Mouse (Mus musculus): ENCODE data around the gene Ipo7. TPM values are rescaled to one million over a fixed set of nuclear protein-coding genes. Genes with fewer than 3 reads are reported as not detected.

The Ipo7 gene
- polyA plus RNA-seq, 1 experiment from 2014 or later, result 35.8 TPM

- no peaks in the 10 kb centered on the region for H3K9me3 ChIP-seq (replicated peaks)
- H3K4me3 ChIP-seq, result no peak overlapping the region
- peaks cover 19% of the 10 kb centered on the region for H3K27me3 ChIP-seq (replicated peaks)
- H3K27ac ChIP-seq, result no peak overlapping the region
- no peaks in the 10 kb centered on the region for H3K36me3 ChIP-seq
- H3K4me2 ChIP-seq, result no peak overlapping the region
- 71% methylated on average over 4 of the region's 4 CpGs for WGBS (ENCODE audit: insufficient replicate concordance)
- no peak overlapping the region for H3K9ac ChIP-seq
- H3K4me1 ChIP-seq, result peaks cover 6% of the 10 kb centered on the region
- ATAC-seq, result no peak
Observed at GRCm38 (mm10) chr7:109998388-109998787, 19.7 kb upstream of the Ipo7 start.

- no peak overlapping the region for H3K9ac ChIP-seq
- H3K4me1 ChIP-seq, result peaks cover 6% of the 10 kb centered on the region
- no peak for ATAC-seq
Observed at GRCm38 (mm10) chr7:110002092-110002491, 16.0 kb upstream of the Ipo7 start.

GRCm38 (mm10) chr7:110002968-110003367 lies 15.1 kb upstream of the Ipo7 start:
- peak; percentile 47; the same call in 1 of the 2 replicates for ATAC-seq
- Histone ChIP-seq H3K4me1 (peaks cover 6% of the 10 kb centered on the region), H3K4me2 (peak overlapping the region; percentile 42), H3K9ac (no peak overlapping the region), H3K27ac (no peak overlapping the region), H3K9me3 (replicated peaks) (no peaks in the 10 kb centered on the region), H3K27me3 (replicated peaks) (peaks cover 27% of the 10 kb centered on the region), H3K4me3 (no peak overlapping the region), H3K36me3 (no peaks in the 10 kb centered on the region)
- 10% methylated on average over 20 of the region's 20 CpGs for WGBS (ENCODE audit: insufficient replicate concordance)

More at GRCm38 (mm10) chr7:110002092-110002491, 16.0 kb upstream of the Ipo7 start:
- Histone ChIP-seq H3K27me3 (replicated peaks) (peaks cover 27% of the 10 kb centered on the region), H3K9me3 (replicated peaks) (no peaks in the 10 kb centered on the region), H3K4me3 (no peak overlapping the region), H3K36me3 (no peaks in the 10 kb centered on the region), H3K27ac (no peak overlapping the region), H3K4me2 (no peak overlapping the region)

- no peak overlapping the region for H3K4me2 ChIP-seq
Observed at GRCm38 (mm10) chr7:110005976-110006375, 12.1 kb upstream of the Ipo7 start.

GRCm38 (mm10) chr7:110006471-110007195 lies 11.4 kb upstream of the Ipo7 start:
- 53% methylated on average over 5 of the region's 5 CpGs for WGBS (ENCODE audit: insufficient replicate concordance)
- Histone ChIP-seq H3K27ac (no peak overlapping the region), H3K4me1 (peaks cover 15% of the 10 kb centered on the region), H3K9ac (no peak overlapping the region), H3K36me3 (no peaks in the 10 kb centered on the region), H3K27me3 (replicated peaks) (peaks cover 24% of the 10 kb centered on the region), H3K9me3 (replicated peaks) (no peaks in the 10 kb centered on the region), H3K4me3 (no peak overlapping the region), H3K4me2 (no peak overlapping the region)
- ATAC-seq, result no peak

More at GRCm38 (mm10) chr7:110005976-110006375, 12.1 kb upstream of the Ipo7 start:
- Histone ChIP-seq H3K9me3 (replicated peaks) (no peaks in the 10 kb centered on the region), H3K4me1 (peaks cover 15% of the 10 kb centered on the region), H3K36me3 (no peaks in the 10 kb centered on the region), H3K27ac (no peak overlapping the region), H3K4me3 (no peak overlapping the region), H3K27me3 (replicated peaks) (peaks cover 27% of the 10 kb centered on the region), H3K9ac (no peak overlapping the region)
- ATAC-seq, result no peak

GRCm38 (mm10) chr7:110008513-110008912 lies 9.6 kb upstream of the Ipo7 start:
- Histone ChIP-seq H3K4me1 (peaks cover 10% of the 10 kb centered on the region), H3K36me3 (no peaks in the 10 kb centered on the region), H3K27ac (no peak overlapping the region), H3K27me3 (replicated peaks) (peaks cover 6% of the 10 kb centered on the region), H3K4me3 (no peak overlapping the region), H3K9me3 (replicated peaks) (no peaks in the 10 kb centered on the region), H3K9ac (no peak overlapping the region), H3K4me2 (no peak overlapping the region)
- WGBS (ENCODE audit: insufficient replicate concordance), result 25% methylated on average over 1 of the region's 1 CpGs
- ATAC-seq, result no peak

- WGBS (ENCODE audit: insufficient replicate concordance), result 83% methylated on average over 6 of the region's 6 CpGs
- Histone ChIP-seq H3K9me3 (replicated peaks) (no peaks in the 10 kb centered on the region), H3K9ac (no peak overlapping the region), H3K4me1 (peaks cover 10% of the 10 kb centered on the region), H3K27ac (no peak overlapping the region), H3K4me3 (no peak overlapping the region), H3K27me3 (replicated peaks) (peaks cover 6% of the 10 kb centered on the region), H3K36me3 (no peaks in the 10 kb centered on the region), H3K4me2 (no peak overlapping the region)
- no peak for ATAC-seq
Observed at GRCm38 (mm10) chr7:110009084-110009483, 9.0 kb upstream of the Ipo7 start.

GRCm38 (mm10) chr7:110011417-110011816 lies 6.7 kb upstream of the Ipo7 start:
- WGBS (ENCODE audit: insufficient replicate concordance), result 35% methylated on average over 1 of the region's 1 CpGs
- no peak overlapping the region for H3K27ac ChIP-seq
- peaks cover 10% of the 10 kb centered on the region for H3K4me1 ChIP-seq
- H3K36me3 ChIP-seq, result no peaks in the 10 kb centered on the region
- no peak overlapping the region for H3K4me3 ChIP-seq
- no peak for ATAC-seq
- H3K9ac ChIP-seq, result no peak overlapping the region
- H3K27me3 ChIP-seq (replicated peaks), result no peaks in the 10 kb centered on the region
- H3K9me3 ChIP-seq (replicated peaks), result no peaks in the 10 kb centered on the region
- no peak overlapping the region for H3K4me2 ChIP-seq

GRCm38 (mm10) chr7:110014272-110014671 lies 3.8 kb upstream of the Ipo7 start:
- Histone ChIP-seq H3K9ac (no peak overlapping the region), H3K4me3 (no peak overlapping the region), H3K4me2 (no peak overlapping the region), H3K27ac (no peak overlapping the region), H3K27me3 (replicated peaks) (no peaks in the 10 kb centered on the region), H3K4me1 (peaks cover 4% of the 10 kb centered on the region), H3K36me3 (no peaks in the 10 kb centered on the region), H3K9me3 (replicated peaks) (no peaks in the 10 kb centered on the region)
- ATAC-seq, result no peak
- 45% methylated on average over 5 of the region's 5 CpGs for WGBS (ENCODE audit: insufficient replicate concordance)

GRCm38 (mm10) chr7:110018631-110019482 lies 783 bp downstream of the Ipo7 start:
- ATAC-seq, result peak; percentile 78
- WGBS (ENCODE audit: insufficient replicate concordance), result 0% methylated on average over 42 of the region's 42 CpGs
- Histone ChIP-seq H3K27me3 (replicated peaks) (no peaks in the 10 kb centered on the region), H3K36me3 (peaks cover 12% of the 10 kb centered on the region), H3K9ac (peak overlapping the region; percentile 99), H3K4me3 (peak overlapping the region; percentile 100), H3K9me3 (replicated peaks) (no peaks in the 10 kb centered on the region), H3K4me2 (peak overlapping the region; percentile 88), H3K4me1 (peaks cover 38% of the 10 kb centered on the region), H3K27ac (peak overlapping the region; percentile 91)

GRCm38 (mm10) chr7:110023553-110023952 lies 5.5 kb downstream of the Ipo7 start:
- Histone ChIP-seq H3K27me3 (replicated peaks) (no peaks in the 10 kb centered on the region), H3K4me2 (no peak overlapping the region), H3K36me3 (peaks cover 42% of the 10 kb centered on the region), H3K9me3 (replicated peaks) (no peaks in the 10 kb centered on the region), H3K27ac (no peak overlapping the region), H3K9ac (no peak overlapping the region), H3K4me1 (peaks cover 38% of the 10 kb centered on the region), H3K4me3 (no peak overlapping the region)
- WGBS (ENCODE audit: insufficient replicate concordance), result 62% methylated on average over 1 of the region's 1 CpGs
- no peak for ATAC-seq

GRCm38 (mm10) chr7:110026594-110026993 lies 8.5 kb downstream of the Ipo7 start:
- H3K27me3 ChIP-seq (replicated peaks), result no peaks in the 10 kb centered on the region
- H3K4me3 ChIP-seq, result no peak overlapping the region
- no peak overlapping the region for H3K27ac ChIP-seq
- no peak overlapping the region for H3K4me2 ChIP-seq
- 80% methylated on average over 2 of the region's 2 CpGs for WGBS (ENCODE audit: insufficient replicate concordance)
- no peaks in the 10 kb centered on the region for H3K9me3 ChIP-seq (replicated peaks)
- no peak for ATAC-seq
- H3K9ac ChIP-seq, result no peak overlapping the region
- H3K36me3 ChIP-seq, result peaks cover 70% of the 10 kb centered on the region
- peaks cover 19% of the 10 kb centered on the region for H3K4me1 ChIP-seq

All from liver, embryonic 12.5 days (tissue).